Mouse (Mus musculus) liver, embryonic 14.5 days (tissue): ENCODE results near the gene Ltbp1. TPM values are rescaled to one million over a fixed set of nuclear protein-coding genes. Genes with fewer than 3 reads are reported as not detected.

Experiments used
- ATAC-seq: fragments of 200-750 bp; cut with Nextera tagmentation; 2 replicates; pipeline ENCODE4 v1.8.0; 2017; ENCODE audit warnings: moderate number of reproducible peaks, mild to moderate bottlenecking, moderate library complexity; ENCODE audit not compliant: insufficient read depth
- DNase-seq, 3 experiments: peaks; one replicate each; pipeline ENCODE4 v3.0.0-alpha.2; 2012 to 2013; ENCODE audit warnings: low read depth in 3 of 3, low spot score in 3 of 3
- H3K27ac ChIP-seq: fragments of 300-500 bp; sonication (generic); 2 replicates; pipeline ENCODE4 v1.5.1; 2014; ENCODE audit warnings: moderate library complexity, mild to moderate bottlenecking, control low read depth, inconsistent platforms
- H3K27me3 ChIP-seq: fragments of 300-500 bp; sonication (generic); 2 replicates; pipeline ENCODE4 v1.6.1; 2014; ENCODE audit warnings: mild to moderate bottlenecking, low read length, moderate library complexity; ENCODE audit not compliant: control insufficient read depth, insufficient read depth
- H3K36me3 ChIP-seq: fragments of 300-500 bp; sonication (generic); replicated peaks from 2 replicates; pipeline ENCODE4 v1.6.1; 2014; ENCODE audit warnings: low read depth; ENCODE audit not compliant: control insufficient read depth, insufficient read depth
- H3K4me1 ChIP-seq, 2 experiments: fragments of 200-500 bp in 1 of 2; fragments of 300-500 bp in 1 of 2; sonication (generic) in 1 of 2; replicated peaks; 2 replicates each; pipeline ENCODE4 v1.6.1; 2012 to 2014; ENCODE audit warnings: antibody characterized with exemption in 1 of 2, inconsistent platforms in 1 of 2, low read length in 1 of 2; ENCODE audit not compliant: control insufficient read depth in 2 of 2, insufficient read depth in 2 of 2
- H3K4me2 ChIP-seq: fragments of 300-500 bp; sonication (generic); 2 replicates; pipeline ENCODE4 v1.6.1; 2014; ENCODE audit warnings: low read depth, mild to moderate bottlenecking, control low read depth, moderate library complexity
- H3K4me3 ChIP-seq, 2 experiments: fragments of 200-500 bp in 1 of 2; fragments of 300-500 bp in 1 of 2; sonication (generic) in 1 of 2; 2 replicates each; pipeline ENCODE4 v1.5.1; 2012 to 2014; ENCODE audit warnings: low read depth in 2 of 2, low read length in 2 of 2, mild to moderate bottlenecking in 2 of 2, control low read depth in 1 of 2, inconsistent platforms in 1 of 2, moderate library complexity in 1 of 2; ENCODE audit not compliant: insufficient read depth in 1 of 2
- H3K9ac ChIP-seq: fragments of 300-500 bp; sonication (generic); replicated peaks from 2 replicates; pipeline ENCODE4 v1.6.1; 2014; ENCODE audit warnings: mild to moderate bottlenecking, control low read depth, moderate library complexity
- H3K9me3 ChIP-seq: fragments of 300-500 bp; sonication (generic); 2 replicates; pipeline ENCODE4 v1.6.1; 2016; ENCODE audit warnings: low read length, mixed read lengths; ENCODE audit not compliant: control insufficient read depth
- CTCF ChIP-seq: IDR thresholded peaks from 2 replicates; pipeline ENCODE4 v1.5.1; 2016; ENCODE audit warnings: antibody characterized with exemption, low read depth, control low read depth
- EP300 ChIP-seq: IDR thresholded peaks from 2 replicates; pipeline ENCODE4 v1.6.1; 2016; ENCODE audit warnings: antibody characterized with exemption, low read depth
- WGBS: fragments of 180-500 bp; shearing (Covaris S2); extraction: QIAGEN DNeasy Blood & Tissue Kit; methylation state at CpG from one replicate; pipeline ENCODE4 v1.1.7; 2014; ENCODE audit not compliant: insufficient replicate concordance; 5-methylcytosine and 5-hydroxymethylcytosine counted together
- polyA plus RNA-seq, 2 experiments: library from polyadenylated mRNA; depleted of rRNA in 1 of 2; stranded (reverse) in 1 of 2; unstranded in 1 of 2; fragments of >200 nt; fragmentation: Nextera tagmentation in 1 of 2; extraction: Ambion mirVana in 1 of 2; gene quantifications; 2 replicates each; pipeline versions ENCODE4 v1.2.1 to v1.2.3; 2012 to 2014

Ltbp1 gene
- polyA plus RNA-seq, 2 experiments, result 1.9 to 2.2 TPM

DNA sequence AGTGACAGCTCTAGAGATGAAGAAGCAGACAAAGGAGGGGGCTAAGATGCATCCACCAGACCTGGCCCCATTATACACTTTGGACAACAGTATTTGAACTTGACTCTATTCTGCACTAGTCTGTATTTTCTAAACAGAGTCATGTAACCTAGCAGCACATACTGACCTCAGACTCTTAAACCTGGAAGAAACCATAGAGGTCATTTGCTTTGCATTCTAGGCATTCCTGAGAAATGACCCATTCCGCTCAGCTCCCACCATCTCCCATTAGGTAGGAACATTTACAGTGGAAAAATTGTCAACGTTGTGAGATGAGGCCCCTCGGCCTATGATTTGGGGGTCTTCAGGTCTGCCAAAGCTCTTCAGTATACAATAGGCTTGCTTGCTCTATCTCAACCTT is 238.8 kb downstream of the Ltbp1 start:
- no peaks in the 10 kb centered on the region for H3K36me3 ChIP-seq
- TF ChIP-seq CTCF, result no peak
- no peak for TF ChIP-seq EP300
- 73% methylated on average over 3 of the region's 3 CpGs for WGBS
- no peak overlapping the region for H3K4me3 ChIP-seq
- DNase-seq, result no peak
- no peaks in the 10 kb centered on the region for H3K9me3 ChIP-seq
- no peak for ATAC-seq
- no peak overlapping the region for H3K9ac ChIP-seq
- H3K27ac ChIP-seq, result no peak overlapping the region
- no peaks in the 10 kb centered on the region for H3K27me3 ChIP-seq
- H3K4me2 ChIP-seq, result no peak overlapping the region
- H3K4me1 ChIP-seq, result no peaks in the 10 kb centered on the region

DNA sequence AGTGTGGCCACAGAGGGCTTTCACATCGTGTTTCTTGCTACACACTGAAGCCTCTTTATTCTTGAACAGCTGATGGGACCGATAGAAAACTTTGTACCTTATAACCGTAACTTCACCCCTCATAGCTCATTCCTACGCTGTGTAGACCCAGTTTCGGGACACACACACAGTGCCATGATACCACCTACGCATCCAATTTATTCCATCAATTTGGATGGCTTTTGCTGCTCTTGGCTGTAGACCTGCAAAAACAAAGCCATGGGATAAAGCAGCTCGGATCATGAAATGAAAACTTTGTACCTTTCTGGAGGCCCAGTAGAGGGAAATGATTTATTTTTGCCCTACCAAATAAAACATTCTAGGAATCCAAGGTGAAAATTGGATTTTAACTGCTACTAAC is 239.7 kb downstream of the Ltbp1 start:
- no peak for ATAC-seq
- no peaks in the 10 kb centered on the region for H3K4me1 ChIP-seq
- H3K9me3 ChIP-seq, result no peaks in the 10 kb centered on the region
- H3K36me3 ChIP-seq, result no peaks in the 10 kb centered on the region
- 74% methylated on average over 7 of the region's 7 CpGs for whole genome bisulfite sequencing
- H3K27ac ChIP-seq, result no peak overlapping the region
- H3K9ac ChIP-seq, result no peak overlapping the region
- no peak overlapping the region for H3K4me3 ChIP-seq
- DNase-seq, result no peak
- H3K27me3 ChIP-seq, result no peaks in the 10 kb centered on the region
- TF ChIP-seq EP300, result no peak
- no peak for TF ChIP-seq CTCF
- H3K4me2 ChIP-seq, result no peak overlapping the region

DNA sequence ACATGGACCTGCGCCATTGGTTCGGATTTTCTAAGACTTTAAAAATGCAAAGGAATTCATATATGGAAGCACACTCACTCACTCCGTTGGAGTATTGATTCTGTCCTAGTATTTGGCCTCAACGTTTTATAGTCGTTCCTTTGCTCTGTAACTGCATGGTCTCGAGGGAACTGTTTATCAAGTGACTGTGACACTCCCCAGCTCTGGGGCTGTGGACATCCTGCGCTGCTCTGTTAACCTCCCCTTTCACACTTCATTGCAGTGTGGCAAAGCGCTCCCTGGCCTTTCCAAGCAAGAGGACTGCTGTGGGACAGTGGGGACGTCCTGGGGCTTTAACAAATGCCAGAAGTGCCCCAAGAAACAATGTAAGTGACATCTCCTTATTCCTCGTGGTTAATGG is 243.3 kb downstream of the Ltbp1 start:
- Histone ChIP-seq H3K36me3 (no peaks in the 10 kb centered on the region), H3K4me3 (no peak overlapping the region), H3K9ac (no peak overlapping the region), H3K27me3 (no peaks in the 10 kb centered on the region), H3K9me3 (no peaks in the 10 kb centered on the region), H3K27ac (no peak overlapping the region), H3K4me1 (no peaks in the 10 kb centered on the region), H3K4me2 (no peak overlapping the region)
- ATAC-seq (no peak), DNase-seq (no peak)
- TF ChIP-seq CTCF, result no peak
- TF ChIP-seq EP300, result no peak
- WGBS, result 52% methylated on average over 10 of the region's 10 CpGs

- no peak overlapping the region for H3K4me2 ChIP-seq
- no peaks in the 10 kb centered on the region for H3K9me3 ChIP-seq
- H3K27ac ChIP-seq, result no peak overlapping the region
- H3K4me3 ChIP-seq, result no peak overlapping the region
- H3K9ac ChIP-seq, result no peak overlapping the region
- H3K36me3 ChIP-seq, result no peaks in the 10 kb centered on the region
- no peak for ATAC-seq
- TF ChIP-seq EP300 (no peak), CTCF (no peak)
- H3K27me3 ChIP-seq, result no peaks in the 10 kb centered on the region
- DNase-seq, result no peak
- H3K4me1 ChIP-seq, result no peaks in the 10 kb centered on the region
- WGBS, result 76% methylated on average over 6 of the region's 6 CpGs
These were observed 245.2 kb downstream of the Ltbp1 start for GRCm38 (mm10) chr17:75250571-75250970.

DNA sequence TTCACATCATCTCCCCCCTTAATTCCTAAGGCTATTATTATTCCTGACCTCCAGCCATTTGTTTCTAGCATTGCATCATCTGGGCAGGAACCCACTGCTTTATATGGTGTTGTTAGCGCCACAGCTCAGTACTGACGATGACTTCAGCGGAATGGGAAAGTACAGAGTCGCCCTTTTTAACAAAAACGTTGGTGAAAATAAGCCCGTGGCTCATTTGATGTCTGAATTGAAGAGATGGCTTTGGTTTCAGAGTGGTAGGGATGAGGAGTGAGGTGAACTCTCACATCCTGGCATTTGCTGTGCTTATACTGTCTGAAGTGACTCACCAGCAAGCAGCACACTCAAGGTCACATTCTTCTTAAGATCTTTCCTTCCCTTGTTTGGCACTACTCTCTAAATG is 245.7 kb downstream of the Ltbp1 start:
- no peak overlapping the region for H3K27ac ChIP-seq
- H3K4me1 ChIP-seq, result no peaks in the 10 kb centered on the region
- ATAC-seq, result no peak
- TF ChIP-seq CTCF (no peak), EP300 (no peak)
- WGBS, result 76% methylated on average over 6 of the region's 6 CpGs
- no peaks in the 10 kb centered on the region for H3K36me3 ChIP-seq
- no peaks in the 10 kb centered on the region for H3K9me3 ChIP-seq
- no peaks in the 10 kb centered on the region for H3K27me3 ChIP-seq
- no peak overlapping the region for H3K4me3 ChIP-seq
- no peak overlapping the region for H3K9ac ChIP-seq
- no peak overlapping the region for H3K4me2 ChIP-seq
- no peak for DNase-seq
